Mouse (Mus musculus) midbrain, embryonic 12.5 days (tissue): ENCODE measurements around the gene Lmx1b. TPM values are rescaled to one million over a fixed set of nuclear protein-coding genes. Genes with fewer than 3 reads are reported as not detected.

Source experiments
- ATAC-seq: fragments of 200-750 bp; cut with Nextera tagmentation; 2 replicates; pipeline ENCODE4 v1.8.0; 2017; ENCODE audit warnings: low read depth, moderate TSS enrichment, moderate library complexity; ENCODE audit not compliant: low FRiP score
- H3K27ac ChIP-seq: fragments of 300-500 bp; sonication (generic); replicated peaks from 2 replicates; pipeline ENCODE4 v1.5.1; 2016; ENCODE audit warnings: mild to moderate bottlenecking
- H3K27me3 ChIP-seq: fragments of 300-500 bp; sonication (generic); 2 replicates; pipeline ENCODE4 v1.6.1; 2016; ENCODE audit warnings: mild to moderate bottlenecking
- H3K36me3 ChIP-seq: fragments of 300-500 bp; sonication (generic); 2 replicates; pipeline ENCODE4 v1.6.1; 2016
- H3K4me1 ChIP-seq: fragments of 300-500 bp; sonication (generic); 2 replicates; pipeline ENCODE4 v1.6.1; 2016
- H3K4me2 ChIP-seq: fragments of 300-500 bp; sonication (generic); replicated peaks from 2 replicates; pipeline ENCODE4 v1.6.1; 2016; ENCODE audit warnings: mild to moderate bottlenecking, moderate library complexity
- H3K4me3 ChIP-seq: fragments of 300-500 bp; sonication (generic); 2 replicates; pipeline ENCODE4 v1.5.1; 2016; ENCODE audit warnings: mild to moderate bottlenecking
- H3K9ac ChIP-seq: fragments of 300-500 bp; sonication (generic); replicated peaks from 2 replicates; pipeline ENCODE4 v1.6.1; 2016; ENCODE audit warnings: mild to moderate bottlenecking, moderate library complexity
- H3K9me3 ChIP-seq: fragments of 300-500 bp; sonication (generic); 2 replicates; pipeline ENCODE4 v1.6.1; 2016; ENCODE audit warnings: mild to moderate bottlenecking
- WGBS: fragments of 180-500 bp; shearing (Covaris S2); methylation state at CpG from one replicate; pipeline ENCODE4 v1.1.7; 2016; 5-methylcytosine and 5-hydroxymethylcytosine counted together
- polyA plus RNA-seq: library from polyadenylated mRNA; unstranded; fragments of >200 nt; fragmentation: Nextera tagmentation; extraction: Ambion mirVana; gene quantifications from 2 replicates; pipeline ENCODE4 v1.2.1, GENCODE M21; 2016

Gene Lmx1b
- polyA plus RNA-seq, 1 experiment from 2014 or later = 2.8 TPM

DNA sequence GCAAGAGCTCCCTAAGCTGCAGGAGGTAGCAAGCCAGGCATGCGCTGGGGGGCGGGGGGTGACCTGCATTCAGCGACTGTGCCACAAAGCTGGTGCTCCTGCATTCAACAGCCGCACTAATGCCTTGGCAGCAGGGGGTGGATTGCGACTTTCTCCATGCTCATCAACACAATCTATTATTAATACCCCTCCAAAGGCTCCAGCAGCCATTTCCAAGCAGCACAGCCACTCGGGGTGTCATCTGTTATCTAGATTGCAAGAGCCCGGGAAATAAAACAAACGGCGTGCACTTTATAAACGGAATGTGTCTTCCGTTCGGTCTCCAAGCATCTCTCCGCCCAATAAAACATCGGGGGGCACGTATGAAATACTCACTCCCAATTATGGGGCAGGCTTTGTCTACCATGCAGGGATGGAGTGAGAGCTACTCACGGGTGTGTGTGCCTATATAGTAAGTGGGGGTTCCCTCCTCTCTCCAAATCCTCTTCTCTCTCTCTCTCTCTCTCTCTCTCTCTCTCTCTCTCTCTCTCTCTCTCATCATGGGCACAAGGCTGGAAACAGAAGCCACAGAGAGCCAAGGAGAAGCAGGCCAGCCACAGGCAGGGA lies 69.0 kb downstream of the Lmx1b start:
- WGBS = 35% methylated on average over 16 of the region's 16 CpGs
- Histone ChIP-seq H3K9ac (no peak overlapping the region), H3K4me2 (no peak overlapping the region), H3K27me3 (peaks cover 97% of the 10 kb centered on the region), H3K36me3 (no peaks in the 10 kb centered on the region), H3K27ac (no peak overlapping the region), H3K9me3 (no peaks in the 10 kb centered on the region), H3K4me3 (no peak overlapping the region), H3K4me1 (peaks cover 7% of the 10 kb centered on the region; the same call in 1 of the 2 replicates)
- ATAC-seq = no peak

DNA sequence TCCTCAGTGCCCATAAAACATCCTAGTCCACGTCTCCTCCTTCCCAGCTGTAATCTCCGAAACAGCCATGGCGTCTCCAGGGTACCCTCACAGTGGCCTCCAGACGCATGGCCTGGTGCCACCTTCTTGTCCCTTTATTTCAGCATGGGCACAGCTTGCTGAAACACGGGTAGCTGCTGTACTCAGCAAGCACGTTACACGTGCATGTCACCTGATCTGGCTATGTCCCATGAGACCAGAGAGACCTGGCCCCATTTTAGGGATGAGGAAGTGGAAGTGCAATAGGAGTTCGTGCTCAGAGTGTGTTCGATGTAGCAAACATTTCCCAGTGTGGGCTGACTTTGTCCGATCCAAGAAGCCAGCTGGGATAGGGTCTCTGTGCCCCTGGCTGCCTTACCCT lies 70.6 kb downstream of the Lmx1b start:
- peaks cover 97% of the 10 kb centered on the region for H3K27me3 ChIP-seq
- 81% methylated on average over 10 of the region's 10 CpGs for WGBS

DNA sequence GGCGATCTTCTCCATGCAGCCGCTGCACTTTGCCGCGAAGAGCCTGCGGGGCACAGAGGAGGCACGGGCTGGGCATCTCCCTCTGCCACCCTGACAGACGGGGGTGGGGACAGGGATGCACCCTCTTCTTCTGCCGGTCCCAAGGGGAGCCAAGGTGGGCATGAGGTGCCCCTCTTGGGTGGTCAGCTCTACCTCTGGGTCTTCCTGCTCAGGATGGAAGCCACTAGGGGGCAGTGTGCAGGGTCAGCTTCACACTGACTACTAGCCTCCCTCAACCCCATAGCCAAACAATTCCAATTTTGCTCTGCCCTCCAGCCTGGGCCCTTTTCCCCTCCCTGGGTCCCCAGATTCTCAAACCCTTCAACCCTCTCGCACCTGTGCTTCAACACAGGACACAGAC lies 71.1 kb downstream of the Lmx1b start:
- ATAC-seq = no peak
- H3K27me3 ChIP-seq = peaks cover 97% of the 10 kb centered on the region
- no peak overlapping the region for H3K4me2 ChIP-seq
- no peak overlapping the region for H3K27ac ChIP-seq
- WGBS = 40% methylated on average over 9 of the region's 9 CpGs
- no peak overlapping the region for H3K9ac ChIP-seq
- no peak overlapping the region for H3K4me3 ChIP-seq
- peaks cover 8% of the 10 kb centered on the region; the same call in 1 of the 2 replicates for H3K4me1 ChIP-seq
- no peaks in the 10 kb centered on the region for H3K9me3 ChIP-seq
- no peaks in the 10 kb centered on the region for H3K36me3 ChIP-seq

More for the DNA sequence above, 70.6 kb downstream of the Lmx1b start:
- H3K9me3 ChIP-seq = no peaks in the 10 kb centered on the region
- H3K4me1 ChIP-seq = peaks cover 8% of the 10 kb centered on the region; the same call in 1 of the 2 replicates
- no peak overlapping the region for H3K4me3 ChIP-seq
- no peak for ATAC-seq
- no peak overlapping the region for H3K9ac ChIP-seq
- no peak overlapping the region for H3K27ac ChIP-seq
- H3K4me2 ChIP-seq = no peak overlapping the region
- H3K36me3 ChIP-seq = no peaks in the 10 kb centered on the region

DNA sequence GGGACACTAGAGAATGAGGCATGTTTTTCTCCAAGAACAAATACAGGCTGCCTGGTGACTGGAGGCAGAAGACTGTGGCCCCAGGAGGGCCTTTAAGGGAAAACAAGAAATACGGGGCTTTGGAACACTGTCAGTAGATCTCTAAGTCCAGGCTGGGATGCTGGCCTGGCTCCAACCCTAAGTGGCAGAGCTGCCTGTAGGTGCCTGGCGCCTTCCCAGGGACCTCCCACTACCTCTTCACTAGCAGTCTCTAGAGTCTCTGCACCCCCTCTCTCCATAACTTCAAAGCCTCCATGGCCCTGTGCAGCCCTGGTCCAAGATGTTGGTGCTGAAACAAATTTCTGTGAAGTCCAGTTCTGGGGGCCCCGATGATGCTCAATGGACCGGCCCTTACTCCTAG lies 74.4 kb downstream of the Lmx1b start:
- 82% methylated on average over 4 of the region's 4 CpGs for WGBS
- Histone ChIP-seq H3K9ac (no peak overlapping the region), H3K4me3 (no peak overlapping the region), H3K27me3 (peaks cover 99% of the 10 kb centered on the region), H3K27ac (no peak overlapping the region), H3K9me3 (no peaks in the 10 kb centered on the region), H3K4me2 (no peak overlapping the region), H3K4me1 (peaks cover 3% of the 10 kb centered on the region; the same call in 1 of the 2 replicates), H3K36me3 (no peaks in the 10 kb centered on the region)
- ATAC-seq = no peak

GRCm38 (mm10) chr2:33564748-33565147 lies 75.6 kb downstream of the Lmx1b start:
- H3K27ac ChIP-seq = no peak overlapping the region
- WGBS = 89% methylated on average over 9 of the region's 9 CpGs
- H3K36me3 ChIP-seq = no peaks in the 10 kb centered on the region
- no peak for ATAC-seq
- no peak overlapping the region for H3K4me2 ChIP-seq
- H3K27me3 ChIP-seq = peaks cover 99% of the 10 kb centered on the region
- no peak overlapping the region for H3K9ac ChIP-seq
- no peak overlapping the region for H3K4me3 ChIP-seq
- H3K9me3 ChIP-seq = no peaks in the 10 kb centered on the region
- 0 out of 2 replicates have a peak, but pooled peaks cover 2% of the 10 kb centered on the region for H3K4me1 ChIP-seq

- Histone ChIP-seq H3K4me1 (peaks cover 8% of the 10 kb centered on the region; the same call in 1 of the 2 replicates), H3K9ac (no peak overlapping the region), H3K27me3 (peaks cover 87% of the 10 kb centered on the region), H3K9me3 (no peaks in the 10 kb centered on the region), H3K4me3 (no peak overlapping the region), H3K36me3 (no peaks in the 10 kb centered on the region), H3K4me2 (no peak overlapping the region), H3K27ac (no peak overlapping the region)
- 8% methylated on average over 6 of the region's 6 CpGs for whole genome bisulfite sequencing
- ATAC-seq = no peak
Measured at GRCm38 (mm10) chr2:33559752-33560151, 80.6 kb downstream of the Lmx1b start.

GRCm38 (mm10) chr2:33559334-33559733 lies 81.0 kb downstream of the Lmx1b start:
- H3K36me3 ChIP-seq = no peaks in the 10 kb centered on the region
- H3K9ac ChIP-seq = no peak overlapping the region
- no peak for ATAC-seq
- WGBS = 24% methylated on average over 7 of the region's 7 CpGs
- no peaks in the 10 kb centered on the region for H3K9me3 ChIP-seq
- H3K4me1 ChIP-seq = peaks cover 8% of the 10 kb centered on the region; the same call in 1 of the 2 replicates
- H3K27me3 ChIP-seq = peaks cover 87% of the 10 kb centered on the region
- no peak overlapping the region for H3K27ac ChIP-seq
- H3K4me2 ChIP-seq = no peak overlapping the region
- no peak overlapping the region for H3K4me3 ChIP-seq

DNA sequence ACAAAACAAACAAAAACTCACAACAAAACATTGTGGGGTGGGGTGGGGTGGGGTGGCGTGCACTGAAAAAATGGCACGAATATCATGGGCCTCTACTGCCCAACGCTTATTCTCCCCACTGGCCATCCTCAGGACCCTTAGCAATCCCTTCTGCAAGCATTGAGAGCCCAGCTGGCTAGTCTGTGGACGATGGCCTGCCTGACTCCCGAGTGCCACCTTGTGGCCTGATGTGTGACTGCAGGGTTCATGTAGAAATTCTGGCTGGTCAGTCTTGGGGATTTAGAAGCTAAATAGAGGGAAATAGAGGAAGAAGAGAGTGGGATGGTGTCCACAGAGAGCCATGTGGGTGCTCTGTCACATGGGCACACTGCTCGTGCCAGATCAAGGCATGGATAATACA lies 82.1 kb downstream of the Lmx1b start:
- no peak overlapping the region for H3K9ac ChIP-seq
- no peak overlapping the region for H3K4me2 ChIP-seq
- WGBS = 2% methylated on average over 6 of the region's 6 CpGs
- H3K9me3 ChIP-seq = no peaks in the 10 kb centered on the region
- no peak overlapping the region for H3K27ac ChIP-seq
- peaks cover 8% of the 10 kb centered on the region; the same call in 1 of the 2 replicates for H3K4me1 ChIP-seq
- H3K36me3 ChIP-seq = no peaks in the 10 kb centered on the region
- no peak overlapping the region for H3K4me3 ChIP-seq
- peaks cover 78% of the 10 kb centered on the region for H3K27me3 ChIP-seq
- 0 out of 2 replicates have a peak, but pooled peaks have one; percentile 20 for ATAC-seq

DNA sequence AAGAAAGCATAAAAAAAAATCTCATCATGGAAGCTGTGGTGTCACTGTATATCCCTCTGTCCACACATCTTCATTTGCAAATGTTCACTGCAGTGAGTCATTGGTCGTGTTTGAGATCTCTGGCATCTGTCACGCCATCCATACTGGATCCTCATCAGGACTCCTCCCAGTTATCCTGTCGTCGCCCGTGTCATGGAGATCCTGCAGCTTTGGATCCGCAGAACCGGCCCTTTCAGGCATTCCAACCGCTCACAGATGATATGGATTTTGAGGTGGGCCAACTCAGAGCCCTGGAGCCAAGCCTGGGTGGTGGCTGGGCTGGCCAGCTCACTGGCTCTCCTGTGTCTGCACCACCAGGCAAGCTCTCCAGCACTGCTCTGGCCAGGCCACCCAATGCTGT lies 84.7 kb downstream of the Lmx1b start:
- Histone ChIP-seq H3K27me3 (peaks cover 51% of the 10 kb centered on the region), H3K27ac (no peak overlapping the region), H3K4me3 (no peak overlapping the region), H3K4me2 (no peak overlapping the region), H3K4me1 (peaks cover 8% of the 10 kb centered on the region; the same call in 1 of the 2 replicates), H3K36me3 (no peaks in the 10 kb centered on the region), H3K9me3 (no peaks in the 10 kb centered on the region), H3K9ac (no peak overlapping the region)
- ATAC-seq = no peak
- WGBS = 79% methylated on average over 8 of the region's 8 CpGs

DNA sequence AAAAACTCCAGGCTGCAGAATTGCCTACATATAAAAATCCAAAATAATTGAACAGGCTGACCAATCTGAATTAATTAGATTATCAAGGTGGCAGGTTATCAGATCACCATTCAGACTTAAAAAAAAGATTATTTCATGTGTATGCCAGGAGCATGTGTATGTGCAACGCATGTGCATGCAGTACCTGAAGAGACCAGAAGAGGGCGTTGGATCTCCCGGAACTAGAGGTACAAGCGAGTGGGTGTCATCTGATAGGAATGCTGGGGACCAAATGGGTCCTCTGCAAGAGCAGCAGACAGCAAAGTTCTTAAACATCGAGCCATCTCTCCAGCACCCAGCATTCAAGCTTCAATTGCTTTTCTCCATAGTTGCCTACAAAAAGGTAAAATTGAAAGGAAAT lies 87.6 kb downstream of the Lmx1b start:
- Histone ChIP-seq H3K4me1 (no peaks in the 10 kb centered on the region), H3K27me3 (peaks cover 32% of the 10 kb centered on the region), H3K36me3 (no peaks in the 10 kb centered on the region), H3K4me2 (no peak overlapping the region), H3K9ac (no peak overlapping the region), H3K4me3 (no peak overlapping the region), H3K9me3 (0 out of 2 replicates have a peak, but pooled peaks cover under 1% of the 10 kb centered on the region), H3K27ac (no peak overlapping the region)
- 62% methylated on average over 5 of the region's 5 CpGs for WGBS
- no peak for ATAC-seq

- 97% methylated on average over 2 of the region's 2 CpGs for WGBS
- Histone ChIP-seq H3K36me3 (no peaks in the 10 kb centered on the region), H3K27ac (peak overlapping the region; percentile 54), H3K27me3 (peaks cover 51% of the 10 kb centered on the region), H3K9me3 (0 out of 2 replicates have a peak, but pooled peaks cover 2% of the 10 kb centered on the region), H3K4me1 (peaks cover 33% of the 10 kb centered on the region), H3K4me3 (no peak overlapping the region), H3K4me2 (no peak overlapping the region), H3K9ac (no peak overlapping the region)
- ATAC-seq = no peak
Measured at GRCm38 (mm10) chr2:33547595-33547994, 92.7 kb downstream of the Lmx1b start.

GRCm38 (mm10) chr2:33546879-33547278 lies 93.4 kb downstream of the Lmx1b start:
- H3K9ac ChIP-seq = no peak overlapping the region; the same call in 1 of the 2 replicates

More at GRCm38 (mm10) chr2:33546879-33547278, 93.4 kb downstream of the Lmx1b start:
- peak; percentile 53 for ATAC-seq
- Histone ChIP-seq H3K4me1 (peaks cover 33% of the 10 kb centered on the region), H3K27ac (peak overlapping the region; percentile 62), H3K36me3 (no peaks in the 10 kb centered on the region), H3K4me2 (no peak overlapping the region), H3K4me3 (no peak overlapping the region), H3K27me3 (peaks cover 51% of the 10 kb centered on the region), H3K9me3 (0 out of 2 replicates have a peak, but pooled peaks cover 2% of the 10 kb centered on the region)
- WGBS = 25% methylated on average over 6 of the region's 6 CpGs
